Mouse (Mus musculus): ENCODE measurements around the gene Shc3.
A peak's percentile ranks its signal among the peaks of the same experiment; 100 is the strongest.

Gene Shc3

DNA sequence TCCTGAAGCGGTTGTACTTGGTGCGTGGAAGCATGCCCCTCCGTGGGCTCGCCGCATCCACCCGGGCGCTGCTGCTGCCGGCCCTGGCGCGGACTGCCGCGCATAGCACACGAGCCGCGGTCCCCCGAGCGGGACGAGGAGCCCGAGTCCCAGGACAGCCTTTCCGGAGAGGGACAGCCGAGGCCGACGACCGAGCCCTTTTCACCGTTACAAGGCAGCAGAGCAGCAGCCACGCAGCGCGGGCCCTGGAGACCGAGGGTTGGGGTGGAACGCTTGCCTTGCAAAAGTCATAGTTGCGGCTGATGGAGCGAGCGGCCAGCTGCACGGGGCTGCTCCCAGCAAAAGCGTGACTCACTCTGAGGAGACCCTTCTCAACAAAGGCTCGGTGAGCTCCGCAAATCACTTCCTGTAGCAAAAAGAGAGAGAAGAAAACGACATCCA lies 1.8 kb downstream of the Shc3 start:
- peak; percentile 47 to 60 for DNase-seq

DNA sequence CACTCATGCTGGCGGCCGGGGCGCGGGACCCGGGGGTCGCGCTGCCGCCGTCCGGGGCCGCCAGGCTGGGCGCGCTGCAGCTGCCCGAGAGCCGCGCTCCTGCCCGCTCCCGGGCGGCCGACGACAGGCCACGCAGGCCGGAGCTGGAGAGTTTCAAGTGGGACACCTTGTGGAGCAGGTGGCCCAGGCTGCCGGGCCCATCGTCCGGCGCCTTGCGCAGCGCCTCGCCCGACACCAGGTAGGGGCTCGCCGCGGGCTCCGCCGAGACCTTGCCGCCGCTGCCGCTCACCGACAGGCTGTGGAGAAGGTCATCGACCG lies 2.2 kb downstream of the Shc3 start:
- DNase-seq = peak in 1 of 2 experiments; percentile 38

DNA sequence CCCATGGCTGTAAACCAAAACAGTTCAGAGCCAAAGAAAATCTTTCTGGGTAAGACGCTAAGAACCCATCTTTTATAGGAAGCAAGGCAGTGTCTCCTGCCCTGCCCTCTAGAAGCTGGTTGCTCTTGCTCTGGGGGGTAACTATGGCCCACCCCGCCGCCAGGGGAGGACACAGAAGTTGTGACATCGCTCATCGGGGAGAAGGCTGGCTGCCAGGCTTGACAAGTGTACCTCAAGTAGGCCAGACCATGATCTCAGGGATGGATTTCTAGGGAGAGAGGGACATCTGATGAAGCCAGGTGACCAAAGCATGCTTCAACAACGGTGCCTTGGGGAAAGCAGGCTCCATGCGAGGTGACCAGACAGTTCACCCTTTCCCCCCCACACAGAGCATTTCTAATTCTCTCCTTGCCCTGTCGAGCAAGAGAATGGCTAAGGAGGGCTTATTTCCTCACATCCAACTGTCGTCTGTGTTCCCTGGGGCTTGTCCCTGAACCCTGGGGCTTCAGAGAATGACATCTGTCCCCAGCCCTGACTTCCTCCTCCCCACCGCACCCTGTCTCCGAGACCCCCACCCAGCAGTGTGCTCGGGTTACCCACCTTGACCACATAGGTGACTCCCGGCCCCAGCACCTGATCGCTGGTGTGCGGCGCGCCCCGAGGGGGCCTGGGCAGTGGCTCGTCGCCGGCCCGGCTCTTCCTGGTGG lies 2.7 kb downstream of the Shc3 start:
- peak; percentile 60 to 62 for DNase-seq

DNA sequence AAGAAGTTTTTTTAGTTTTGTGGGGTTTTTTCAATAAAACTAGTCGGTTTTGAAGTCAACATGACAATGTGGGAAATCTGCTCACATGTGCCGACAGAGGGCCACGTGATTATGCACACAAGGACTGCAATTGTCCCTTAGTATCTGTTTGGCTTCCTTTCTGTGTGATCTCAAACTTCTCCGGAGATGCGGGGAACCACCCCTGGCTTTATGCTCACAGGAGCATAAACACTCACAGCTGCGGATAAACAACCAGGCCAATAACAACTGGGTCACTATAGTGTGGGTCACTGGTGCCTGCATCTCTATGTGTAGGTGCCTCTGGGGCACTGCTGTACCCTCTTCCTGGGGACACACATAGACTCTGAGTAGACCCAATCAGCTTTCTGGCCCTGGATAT lies 4.5 kb downstream of the Shc3 start:
- DNase-seq = no peak

DNA sequence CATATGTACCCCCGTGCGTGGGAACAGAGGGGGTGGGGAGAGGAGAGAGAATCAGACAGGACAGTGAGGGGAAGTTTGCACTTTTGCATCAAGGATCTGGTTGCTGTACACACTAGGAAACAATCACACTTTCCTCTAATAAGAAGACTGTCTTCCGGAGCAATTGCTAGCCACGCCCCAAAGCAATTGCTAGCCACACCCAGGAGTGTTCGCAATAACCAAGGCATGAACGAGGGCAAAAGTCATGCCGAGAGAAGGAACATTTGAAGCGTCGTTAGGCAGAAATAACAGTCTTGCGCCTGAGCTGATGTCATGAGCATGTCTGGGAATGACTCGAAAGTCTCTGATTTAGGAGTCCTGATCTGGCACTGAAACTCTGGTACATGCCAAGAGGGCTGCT lies 15.9 kb downstream of the Shc3 start:
- DNase-seq = no peak

DNA sequence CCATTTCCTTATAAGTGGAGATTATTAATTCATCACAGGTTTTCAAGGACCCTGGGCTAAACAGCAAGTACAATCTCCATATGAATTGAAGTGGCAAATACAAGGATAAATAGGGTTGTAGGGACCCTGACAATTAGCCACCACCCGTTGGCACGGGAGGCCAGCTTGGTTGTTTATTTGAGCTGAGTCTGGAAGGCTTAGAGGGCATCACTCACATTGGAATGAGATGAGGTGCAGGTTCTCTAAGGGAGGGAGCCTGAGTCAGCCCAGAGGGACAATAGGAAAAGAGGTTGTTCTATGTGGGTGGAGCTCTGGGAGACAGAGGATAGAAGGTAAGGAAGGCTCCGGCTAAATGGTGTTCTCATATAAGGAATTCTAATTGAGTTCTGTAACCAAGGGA lies 17.0 kb downstream of the Shc3 start:
- DNase-seq = peak in 1 of 2 experiments; percentile 21

DNA sequence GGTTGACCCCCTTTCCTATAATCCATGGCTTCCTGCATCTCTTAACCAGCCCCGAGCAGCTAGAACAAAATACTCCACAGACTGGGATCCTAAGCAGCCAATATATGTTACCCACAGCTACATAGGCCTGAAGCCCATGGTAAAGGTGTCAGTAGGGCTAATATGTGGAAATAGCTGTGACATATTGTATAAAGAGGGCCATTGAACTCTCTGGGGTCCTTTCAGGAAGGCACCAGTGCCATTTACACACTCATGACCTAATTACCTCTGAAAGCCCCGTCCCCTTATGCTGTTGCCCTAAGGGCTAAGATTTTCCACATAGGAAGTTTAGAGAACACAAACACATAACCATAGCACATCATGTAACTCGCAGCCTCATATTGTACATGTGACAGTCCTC lies 17.4 kb downstream of the Shc3 start:
- no peak for DNase-seq

DNA sequence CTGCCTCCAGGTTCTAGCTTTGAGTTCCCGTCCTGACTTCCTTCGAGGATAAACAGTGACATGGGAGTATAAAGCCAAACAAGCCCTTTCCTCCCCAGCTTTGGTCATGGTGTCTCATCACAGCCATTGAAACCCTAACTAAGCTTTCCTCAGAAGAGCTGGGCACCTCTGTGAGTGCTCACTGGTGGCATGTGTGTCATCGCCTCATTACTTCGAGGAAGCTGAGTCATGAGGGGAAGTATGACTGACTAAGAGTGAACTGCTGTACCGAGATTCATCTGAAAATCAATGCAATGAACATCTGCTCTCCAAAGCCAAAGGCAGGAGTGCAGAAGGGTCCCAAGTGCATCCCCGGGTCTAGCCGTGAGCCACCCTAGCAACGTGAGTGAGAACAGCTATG lies 29.4 kb downstream of the Shc3 start:
- no peak for DNase-seq

DNA sequence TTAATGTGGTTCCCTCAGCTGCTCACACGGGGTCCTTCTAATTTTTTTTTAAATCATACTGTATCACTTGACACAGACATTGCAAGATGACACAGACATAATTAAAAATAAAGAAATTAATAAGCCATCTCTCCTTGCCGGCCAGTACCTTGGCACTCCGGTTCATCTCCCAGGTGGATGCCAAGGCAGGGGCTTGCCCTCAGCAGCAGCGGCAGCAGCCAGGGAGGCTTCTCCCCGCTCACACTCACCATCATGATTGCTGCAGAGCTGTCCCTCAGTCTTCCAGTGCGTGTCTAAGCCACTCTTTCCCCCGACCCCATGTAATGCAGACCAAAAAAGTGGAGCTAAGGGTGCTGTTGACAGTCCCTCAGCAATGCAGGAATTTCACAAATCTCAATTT lies 33.9 kb downstream of the Shc3 start:
- DNase-seq = no peak

DNA sequence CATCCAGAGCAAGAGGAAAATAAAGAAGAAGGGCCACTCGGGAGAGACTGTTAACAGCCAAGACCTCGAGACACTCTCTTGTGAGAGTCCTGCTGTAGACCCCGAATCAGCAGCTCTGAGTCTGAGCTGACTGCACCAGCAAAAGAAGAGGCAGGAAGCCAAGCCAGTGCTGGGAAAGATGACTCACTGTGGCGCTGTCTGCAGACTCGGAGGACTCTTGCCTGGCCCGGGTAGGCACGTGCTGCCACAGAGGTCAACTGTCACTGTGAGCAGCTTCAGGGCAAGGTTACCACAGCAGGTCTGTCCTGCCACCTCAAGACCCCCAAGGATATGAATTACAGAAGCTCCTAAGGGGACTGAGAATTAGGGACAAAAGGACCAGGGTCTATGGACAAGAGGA lies 42.7 kb downstream of the Shc3 start:
- DNase-seq = peak; percentile 54 to 55

DNA sequence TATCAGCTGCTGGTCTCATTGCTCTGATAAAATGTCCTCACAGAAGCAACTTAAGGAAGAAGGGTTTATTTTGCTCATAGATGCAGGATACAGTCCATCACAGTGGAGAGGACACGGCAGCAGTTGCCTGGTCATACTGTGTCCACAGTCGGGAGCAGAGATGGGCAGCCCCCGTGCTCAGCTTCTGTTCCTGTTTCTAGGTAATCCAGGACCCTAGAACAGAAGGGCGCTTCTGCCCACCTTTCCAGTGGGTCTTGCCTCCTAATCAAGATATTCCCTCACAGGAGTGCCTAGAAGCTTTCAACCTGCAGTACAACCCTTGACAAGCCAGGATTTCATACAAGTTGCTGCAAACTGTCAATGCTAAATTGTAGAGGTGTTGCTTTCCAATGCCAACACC lies 44.9 kb downstream of the Shc3 start:
- no peak for DNase-seq

DNA sequence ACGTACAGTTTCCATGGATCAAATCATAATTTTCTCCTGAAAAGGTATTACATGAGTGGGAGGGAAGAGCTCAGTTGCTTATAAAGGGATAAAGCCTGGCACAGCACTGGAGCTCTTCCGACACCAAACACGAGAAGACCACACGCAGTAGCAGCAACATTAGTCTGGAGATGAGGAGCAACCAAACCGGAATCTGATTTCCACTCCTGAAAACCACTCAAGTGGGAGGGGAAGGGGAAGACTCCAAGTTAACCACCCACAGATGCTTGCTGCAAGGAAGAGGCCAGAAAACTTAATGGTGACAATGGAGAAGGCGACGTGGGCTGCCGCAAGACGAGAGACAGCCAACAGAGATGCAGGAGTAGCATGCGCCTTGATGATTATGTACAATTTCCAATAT lies 45.9 kb downstream of the Shc3 start:
- DNase-seq = no peak

DNA sequence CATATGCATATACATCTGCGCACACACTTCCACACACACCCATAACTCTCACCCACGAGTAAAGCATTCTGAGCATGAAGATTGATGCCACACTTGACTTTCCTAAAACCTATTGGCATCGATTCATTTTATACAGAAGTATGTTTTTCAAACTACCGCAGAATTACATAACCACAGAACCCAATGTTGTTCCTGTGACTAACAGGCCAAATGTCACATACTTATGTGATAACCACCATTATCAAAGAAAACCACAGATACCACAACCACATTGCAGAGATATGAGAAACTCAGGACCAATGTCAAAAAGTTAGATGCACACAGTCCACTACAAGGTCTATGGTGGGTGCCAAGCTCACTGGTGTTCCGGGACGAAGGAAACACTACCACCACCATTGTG lies 50.3 kb downstream of the Shc3 start:
- DNase-seq = no peak

DNA sequence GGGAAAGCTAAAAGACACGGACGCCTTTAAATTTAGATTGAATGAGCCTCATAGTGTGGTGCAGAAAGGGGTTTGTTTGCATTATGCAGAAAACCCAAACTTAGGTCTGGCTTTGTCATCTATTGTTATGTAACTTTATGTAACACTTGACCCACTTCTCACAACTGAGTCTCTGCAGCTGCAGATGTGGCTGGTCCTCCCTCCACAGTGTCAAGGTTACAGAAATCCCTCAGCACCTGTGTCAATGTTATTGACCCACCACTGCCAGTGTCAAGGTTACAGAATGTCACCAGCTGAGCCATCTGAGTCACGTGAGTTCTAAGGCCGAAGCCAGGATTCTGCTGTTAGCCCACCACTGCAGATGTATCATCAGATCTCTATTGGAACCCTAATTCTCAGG lies 51.3 kb downstream of the Shc3 start:
- no peak for DNase-seq

DNA sequence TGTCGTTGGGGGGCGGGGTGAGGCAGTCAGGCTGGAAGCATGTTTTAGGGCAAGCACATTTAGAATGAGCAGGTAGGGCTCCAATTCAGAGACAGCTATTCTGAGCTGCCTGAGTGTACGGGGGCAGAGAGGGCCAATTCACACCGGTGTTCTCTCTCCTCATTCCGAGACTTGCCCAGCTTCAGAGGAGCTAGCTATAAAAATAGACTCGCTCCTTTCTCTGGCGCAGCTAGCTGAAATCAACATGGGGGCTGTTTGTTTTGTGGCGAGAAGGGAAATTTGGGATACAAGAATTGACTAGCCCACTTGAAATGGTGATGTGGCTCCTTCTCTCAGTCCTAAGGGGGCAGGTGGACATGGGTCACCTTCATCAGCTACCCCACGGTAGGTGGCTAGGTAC lies 60.4 kb downstream of the Shc3 start:
- peak; percentile 34 to 43 for DNase-seq

DNA sequence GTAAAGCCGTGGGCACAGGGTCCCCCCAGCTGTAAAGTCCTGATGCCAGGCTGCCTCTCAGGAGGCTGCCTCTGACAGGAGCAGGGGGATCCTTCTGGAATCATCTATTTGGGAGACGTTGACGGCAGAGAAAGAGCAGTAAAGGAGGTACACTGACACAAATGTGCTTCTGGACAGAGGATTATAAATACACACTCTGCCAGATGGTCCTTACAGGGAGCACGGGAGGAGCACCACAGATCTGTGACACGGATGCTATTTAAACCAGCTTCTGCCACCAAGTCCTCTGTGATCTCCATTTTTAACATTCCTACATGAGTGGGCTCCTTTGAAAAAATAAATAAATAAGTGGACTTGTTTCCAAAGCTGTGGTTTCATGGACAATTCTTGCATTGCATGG lies 63.5 kb downstream of the Shc3 start:
- peak; percentile 34 to 40 for DNase-seq

DNA sequence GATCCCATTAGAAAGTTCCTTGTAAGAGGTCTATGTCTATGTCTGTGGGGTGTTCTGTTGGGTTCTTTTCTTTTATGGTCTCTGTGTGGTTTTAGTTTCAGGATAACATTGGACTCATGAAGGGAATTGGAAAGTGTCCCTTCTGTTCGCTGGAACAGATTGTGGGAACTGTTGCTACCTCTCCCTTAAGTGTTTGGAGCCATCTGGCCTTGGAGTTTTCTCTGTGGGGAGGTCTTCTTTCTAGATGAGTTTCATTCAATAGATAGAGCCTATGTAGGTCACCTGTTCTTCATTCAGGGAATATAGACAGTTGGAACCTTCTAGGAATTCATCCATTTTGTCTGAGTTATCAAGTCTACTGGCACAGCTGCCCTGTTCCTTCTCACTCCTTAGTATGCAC lies 69.5 kb downstream of the Shc3 start:
- peak; percentile 56 to 61 for DNase-seq

DNA sequence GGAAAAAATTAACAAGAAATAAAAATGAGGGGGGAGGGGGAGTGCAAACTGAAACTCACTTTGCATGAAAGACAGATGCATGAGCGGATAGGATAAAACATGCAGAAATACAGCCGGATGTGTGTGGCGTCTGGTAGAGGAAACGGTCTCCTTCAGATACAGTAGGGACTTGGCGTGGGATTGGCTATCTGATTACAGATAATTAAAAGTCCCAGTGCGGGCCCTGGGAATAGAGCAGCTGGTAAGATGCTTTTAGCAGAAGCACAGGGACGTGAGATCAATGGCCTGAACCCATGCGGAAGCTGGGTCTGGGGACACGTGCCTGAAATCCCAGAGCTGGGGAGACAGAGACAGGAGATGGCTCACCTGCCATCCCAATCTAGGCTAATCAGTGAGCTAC lies 75.5 kb downstream of the Shc3 start:
- DNase-seq = no peak

DNA sequence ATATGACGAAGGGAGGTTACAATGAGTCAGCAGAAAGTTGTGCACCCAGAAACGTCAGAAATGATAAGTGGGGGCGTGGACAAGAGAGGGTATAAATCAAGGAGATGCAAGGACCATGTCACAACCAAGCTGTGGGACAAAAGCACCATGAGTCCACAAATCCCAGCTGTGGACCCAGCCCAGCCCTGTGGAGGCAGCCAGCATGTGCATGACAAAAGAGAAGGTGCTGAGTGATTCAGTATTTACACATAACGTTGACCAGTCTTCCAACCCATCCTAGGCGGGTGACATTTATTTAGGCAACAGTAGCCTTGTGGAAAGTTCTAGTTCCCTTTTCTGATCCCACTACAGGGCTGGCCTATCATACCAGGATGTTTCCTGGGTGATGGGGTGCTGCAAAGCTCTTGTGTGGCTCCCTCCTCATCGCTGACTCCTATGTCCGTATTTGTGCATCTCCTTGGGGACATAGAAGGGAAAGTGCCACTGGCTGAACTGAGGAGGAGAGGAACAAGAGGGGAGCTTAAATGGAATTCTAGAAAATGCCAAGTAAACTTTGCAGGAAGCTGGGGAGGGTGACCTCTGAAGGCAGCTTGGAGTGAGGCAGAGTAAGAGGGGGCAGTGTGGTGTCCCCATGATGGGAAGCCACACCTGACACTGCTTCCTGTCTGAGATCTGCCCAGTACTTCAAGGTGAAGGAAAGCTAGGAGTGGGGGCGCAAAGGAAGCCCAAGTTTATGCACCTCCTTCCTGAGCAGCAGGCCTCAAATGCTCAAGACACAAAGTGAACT lies 77.4 kb downstream of the Shc3 start:
- no peak for DNase-seq

DNA sequence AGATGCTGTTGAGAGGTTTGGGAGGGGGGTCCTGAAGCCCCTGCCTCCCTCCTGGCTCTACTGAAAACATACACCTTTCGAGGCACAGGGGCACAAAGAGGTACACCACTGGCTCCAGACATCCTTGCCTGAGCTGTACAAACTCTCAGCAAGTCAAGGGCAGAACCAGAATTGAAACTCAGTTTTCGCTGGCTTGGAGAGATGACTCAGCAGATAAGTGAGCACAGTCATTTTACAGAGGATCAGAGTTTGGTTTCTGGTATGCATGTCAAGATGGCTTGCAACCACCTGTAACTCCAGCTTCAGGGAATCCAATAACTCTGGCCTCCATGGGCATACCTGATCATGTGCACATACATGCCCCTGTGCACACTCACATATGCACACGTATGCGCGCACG lies 79.0 kb downstream of the Shc3 start:
- no peak for DNase-seq

DNA sequence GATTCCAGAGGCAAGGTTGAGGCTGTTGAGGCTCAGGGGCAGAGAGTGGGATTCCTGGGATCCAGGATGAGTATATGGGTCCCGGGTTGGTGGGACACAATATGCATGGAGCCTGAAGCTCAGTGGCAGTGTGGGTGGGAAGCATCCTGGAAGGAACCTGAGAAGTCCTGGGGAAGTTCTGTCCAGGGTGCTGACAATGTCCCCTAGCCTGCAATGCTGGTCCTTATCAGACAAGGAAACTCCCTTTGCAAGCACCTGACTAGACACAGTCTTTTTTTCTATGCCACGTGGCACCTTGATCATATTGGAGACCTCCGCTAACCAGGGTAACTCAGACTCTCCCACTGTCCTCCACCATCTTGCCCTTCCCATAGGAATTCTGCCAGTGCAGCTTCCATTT lies 80.3 kb downstream of the Shc3 start:
- no peak for DNase-seq

DNA sequence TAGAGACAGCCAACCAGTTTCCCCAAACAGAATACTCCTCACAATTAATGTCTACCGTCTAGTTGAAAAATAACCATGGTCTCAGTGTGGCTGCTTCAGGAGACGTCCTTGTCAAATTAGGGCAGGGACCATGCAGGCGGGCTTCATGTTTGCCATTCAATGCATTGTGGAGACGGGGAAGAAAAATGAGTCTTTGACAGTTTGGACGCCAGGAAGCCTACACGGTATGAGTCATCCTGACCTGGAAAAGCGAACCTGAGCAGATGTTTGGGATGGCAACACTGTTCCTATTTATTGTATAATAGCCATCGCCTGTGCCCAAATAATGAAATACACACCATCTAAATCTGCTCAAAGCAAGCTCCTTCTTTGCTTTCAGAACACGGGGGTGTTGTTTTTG lies 83.9 kb downstream of the Shc3 start:
- no peak for DNase-seq

DNA sequence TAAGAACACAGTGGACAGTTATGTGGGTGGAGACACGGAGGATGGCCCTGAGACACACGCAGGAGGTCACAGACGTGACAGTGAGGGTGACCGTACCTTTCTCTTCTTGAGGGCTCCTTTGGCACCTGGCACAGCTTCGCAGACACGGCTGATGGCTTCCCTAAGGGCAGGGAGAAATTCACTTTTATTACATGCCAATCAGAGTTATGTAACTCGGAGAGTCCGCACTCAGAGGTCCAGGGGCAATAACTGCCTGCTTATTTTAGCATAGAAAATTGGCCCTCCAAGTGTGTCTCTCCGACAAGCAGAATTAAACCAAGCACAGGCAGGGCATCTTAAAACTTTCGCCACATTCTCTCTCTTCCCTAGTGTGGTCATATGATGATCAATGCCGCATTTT lies 86.4 kb downstream of the Shc3 start:
- DNase-seq = no peak

DNA sequence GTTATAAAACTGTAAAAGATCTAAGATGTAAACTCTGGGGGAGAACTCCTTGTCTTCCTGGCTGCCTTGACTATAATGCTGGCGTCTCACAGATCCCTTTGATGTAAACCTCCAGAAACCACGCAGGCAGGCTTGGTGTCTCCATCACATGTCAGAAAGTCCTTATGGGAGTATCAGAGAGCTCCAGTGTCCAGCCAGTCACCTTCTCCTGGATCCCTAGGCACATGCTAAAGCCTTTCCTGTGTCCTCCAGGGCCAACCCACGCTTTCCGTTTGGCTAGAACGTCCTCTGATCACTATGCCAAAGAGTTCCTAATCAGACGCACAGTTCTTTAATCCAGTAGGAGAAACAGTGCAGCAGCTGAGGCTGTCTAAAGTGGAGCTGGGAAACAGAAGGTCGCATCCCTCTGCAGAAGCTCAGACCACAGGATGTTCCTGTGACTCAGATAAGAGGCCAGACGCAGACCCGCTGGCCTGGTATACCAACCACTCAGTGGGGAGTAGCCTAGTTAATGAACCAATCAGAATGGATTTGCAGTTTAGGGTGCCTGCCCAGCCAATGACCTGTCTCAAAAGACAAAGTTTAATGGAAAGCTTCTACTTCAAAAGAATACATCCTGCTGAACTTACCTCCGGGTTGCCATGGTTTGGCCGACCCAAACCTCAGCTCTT lies 88.7 kb downstream of the Shc3 start:
- DNase-seq = peak; percentile 26 to 36

Data from cerebellum, postnatal 10 days (tissue).